Mouse (Mus musculus) kidney, postnatal 25 days (tissue): ENCODE measurements at regions not wholly inside any gene's neighbourhood (a gene's known extent, or its start where the extent isn't known, plus 50 kb on each side); places are given as distances from the start of the nearest gene placed in this dataset.

ENCODE experiments used
- DNase-seq, 2 experiments: peaks; one replicate each; pipeline ENCODE4 v3.0.0; 2021; ENCODE audit warnings: mixed read lengths in 2 of 2

- DNase-seq: no peak
Observed at GRCm38 (mm10) chr13:60303561-60303960, 126.4 kb upstream of the Gas1 start.

GRCm38 (mm10) chr13:60305028-60305810, 128.1 kb upstream of the Gas1 start:
- DNase-seq: no peak

GRCm38 (mm10) chr13:60308062-60308801, 131.1 kb upstream of the Gas1 start:
- peak; percentile 20 to 40 for DNase-seq

GRCm38 (mm10) chr13:60309482-60309881, 132.3 kb upstream of the Gas1 start:
- no peak for DNase-seq

- no peak for DNase-seq
Observed at GRCm38 (mm10) chr13:60309926-60310325, 132.8 kb upstream of the Gas1 start.

- no peak for DNase-seq
Observed at GRCm38 (mm10) chr13:60312397-60313085, 135.4 kb upstream of the Gas1 start.

GRCm38 (mm10) chr13:60318436-60319020, 141.4 kb upstream of the Gas1 start:
- DNase-seq: no peak

GRCm38 (mm10) chr13:60319268-60319667, 142.1 kb upstream of the Gas1 start:
- DNase-seq: no peak

GRCm38 (mm10) chr13:60319861-60320602, 142.9 kb upstream of the Gas1 start:
- no peak for DNase-seq

- DNase-seq: no peak
Observed at GRCm38 (mm10) chr13:60322579-60322978, 145.4 kb upstream of the Gas1 start.

- no peak for DNase-seq
Observed at GRCm38 (mm10) chr13:60330475-60331258, 153.5 kb upstream of the Gas1 start.

- DNase-seq: peak; percentile 14 to 40
Observed at GRCm38 (mm10) chr13:60336196-60336595, 159.0 kb upstream of the Gas1 start.

GRCm38 (mm10) chr13:60337383-60337782, 160.2 kb upstream of the Gas1 start:
- no peak for DNase-seq

- peak in 1 of 2 experiments; percentile 39 for DNase-seq
Observed at GRCm38 (mm10) chr13:60338107-60338506, 160.9 kb upstream of the Gas1 start.

- DNase-seq: no peak
Observed at GRCm38 (mm10) chr13:60340068-60340467, 162.9 kb upstream of the Gas1 start.

GRCm38 (mm10) chr13:60347881-60348280, 170.7 kb upstream of the Gas1 start:
- DNase-seq: no peak

- DNase-seq: no peak
Observed at GRCm38 (mm10) chr13:60348438-60348837, 171.3 kb upstream of the Gas1 start.

- no peak for DNase-seq
Observed at GRCm38 (mm10) chr13:60355707-60356490, 178.7 kb upstream of the Gas1 start.

GRCm38 (mm10) chr13:60358408-60359060, 181.4 kb upstream of the Gas1 start:
- no peak for DNase-seq
